Mouse (Mus musculus) skeletal muscle tissue, adult 2 months (tissue): ENCODE measurements around the gene Commd7.

Experiments
- DNase-seq: peaks from one replicate; pipeline ENCODE4 v3.0.0-alpha.2; 2012; ENCODE audit warnings: low read depth, low spot score

Commd7 gene

DNA sequence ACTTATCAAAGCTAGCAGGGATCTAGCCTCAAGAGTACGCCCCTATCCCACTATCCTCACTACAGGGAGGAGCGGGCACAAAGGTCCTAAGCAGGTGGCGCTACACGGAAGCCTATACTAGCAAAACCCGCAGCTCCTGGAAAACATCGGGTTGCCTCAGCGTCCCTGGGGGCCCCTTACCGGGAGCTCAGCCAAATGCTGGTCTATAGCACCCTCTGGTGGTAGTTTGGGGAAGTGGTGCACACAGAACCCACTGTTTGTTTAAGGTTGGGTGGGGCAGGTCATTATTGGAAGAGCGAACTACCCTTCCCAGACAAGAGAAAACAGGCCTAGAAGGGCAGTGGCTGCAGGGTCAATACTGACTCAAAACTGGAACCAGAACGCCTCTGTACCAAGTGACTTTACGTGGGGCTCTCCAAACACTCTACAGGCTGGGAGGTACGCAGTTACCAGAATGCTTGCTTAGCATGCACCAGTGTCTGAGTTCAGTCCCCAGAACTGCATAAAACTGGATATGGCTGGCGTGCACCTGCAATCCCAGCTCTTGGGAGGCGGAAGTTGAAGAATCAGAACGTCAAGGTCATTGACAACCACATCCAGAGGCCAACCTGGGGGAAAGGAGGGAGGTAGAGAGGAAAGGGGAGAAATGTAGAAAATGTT, 45.9 kb downstream of the Commd7 start:
- peak; percentile 57 for DNase-seq

DNA sequence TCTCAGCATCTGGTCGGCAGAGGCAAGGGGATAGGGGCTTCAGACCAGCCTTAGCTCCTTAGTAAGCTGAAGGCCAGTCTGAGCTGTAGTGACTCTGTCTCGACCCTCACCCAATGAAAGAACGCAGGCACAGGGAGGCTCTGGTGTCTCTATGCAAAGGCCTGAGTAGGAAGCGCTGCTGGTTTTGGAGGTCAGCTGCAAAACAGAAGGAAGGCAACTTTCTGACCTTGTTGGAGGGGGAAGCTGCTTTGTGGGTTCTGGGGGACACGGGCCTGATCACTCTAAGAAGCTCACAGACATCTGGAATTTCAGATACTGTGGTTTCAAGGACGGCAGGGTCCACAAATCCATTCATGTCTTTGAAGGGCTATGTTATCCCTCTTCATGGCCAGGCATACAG, 46.6 kb downstream of the Commd7 start:
- no peak for DNase-seq

DNA sequence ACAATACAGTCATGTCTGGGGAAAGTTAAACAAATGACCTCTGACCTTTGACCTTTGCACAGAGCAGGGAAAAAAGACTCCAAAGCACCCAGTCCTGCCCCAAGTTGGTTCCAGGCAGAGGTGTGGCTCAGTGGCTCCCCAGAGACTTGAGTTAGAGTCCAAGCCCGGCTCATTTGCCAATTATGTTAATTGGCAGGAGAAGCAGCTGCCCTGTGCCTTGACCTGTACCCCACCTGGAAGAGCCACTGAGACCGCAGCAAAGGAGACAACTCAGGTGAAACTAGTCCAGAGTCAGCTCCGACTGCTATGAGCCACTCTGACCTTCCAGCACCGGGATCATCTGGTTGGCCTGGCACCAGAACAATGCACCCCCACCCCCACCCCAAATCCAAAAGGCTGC, 48.2 kb downstream of the Commd7 start:
- DNase-seq, result no peak

DNA sequence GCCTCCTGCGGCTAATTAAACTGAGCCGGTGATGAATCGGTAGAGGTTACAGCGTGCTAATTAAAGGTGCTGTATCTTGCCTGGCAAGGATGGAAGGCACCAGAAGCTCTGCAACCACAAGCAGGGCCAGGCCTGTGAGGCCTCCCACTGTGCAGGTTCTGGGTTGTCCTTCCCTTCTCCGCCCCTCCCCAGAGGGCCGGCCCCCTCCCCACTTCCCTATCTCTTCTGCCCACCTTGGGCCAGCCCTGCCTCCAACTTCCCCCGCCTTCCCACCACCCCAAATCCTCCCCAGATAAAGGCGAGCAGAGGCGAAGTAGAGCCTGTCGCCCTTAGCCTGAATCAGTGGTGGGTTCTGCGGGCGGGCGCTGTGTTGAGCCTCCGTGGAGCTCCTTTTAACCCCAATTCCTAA, 48.9 kb downstream of the Commd7 start:
- no peak for DNase-seq

DNA sequence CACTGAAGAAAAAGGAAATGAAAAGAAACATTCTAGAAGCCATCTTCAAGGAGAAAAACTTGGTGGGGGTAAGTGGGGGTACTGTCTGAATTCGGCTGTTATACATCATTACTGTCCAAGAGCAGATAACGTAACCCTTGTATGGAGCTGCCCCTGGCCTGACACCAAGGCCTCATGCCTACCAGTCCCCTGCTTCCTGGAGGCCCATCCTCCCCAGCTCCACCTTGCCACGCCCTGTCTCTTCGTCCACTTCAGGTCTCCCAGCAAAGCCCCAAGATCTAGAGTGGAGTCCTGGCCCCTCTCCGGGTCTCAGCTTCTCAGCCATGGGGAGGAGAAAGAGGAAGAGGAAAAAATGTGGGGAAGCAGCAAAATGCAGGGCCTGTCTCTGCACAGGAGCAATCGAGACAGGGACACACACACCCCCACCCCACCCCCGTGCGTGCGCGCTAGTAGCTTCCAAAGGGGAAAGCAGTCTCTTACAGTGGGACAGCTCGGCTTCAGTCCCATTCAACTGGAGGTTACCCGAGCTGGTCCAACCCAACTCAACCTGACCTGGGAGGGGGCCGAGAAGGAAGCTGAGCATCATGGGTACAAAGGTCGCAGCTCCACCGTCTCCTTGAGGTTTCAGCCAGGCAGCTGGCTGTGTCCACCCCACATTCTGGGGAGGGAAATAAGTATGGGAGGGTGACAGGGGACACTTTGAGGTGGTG, 49.5 kb downstream of the Commd7 start:
- no peak for DNase-seq

DNA sequence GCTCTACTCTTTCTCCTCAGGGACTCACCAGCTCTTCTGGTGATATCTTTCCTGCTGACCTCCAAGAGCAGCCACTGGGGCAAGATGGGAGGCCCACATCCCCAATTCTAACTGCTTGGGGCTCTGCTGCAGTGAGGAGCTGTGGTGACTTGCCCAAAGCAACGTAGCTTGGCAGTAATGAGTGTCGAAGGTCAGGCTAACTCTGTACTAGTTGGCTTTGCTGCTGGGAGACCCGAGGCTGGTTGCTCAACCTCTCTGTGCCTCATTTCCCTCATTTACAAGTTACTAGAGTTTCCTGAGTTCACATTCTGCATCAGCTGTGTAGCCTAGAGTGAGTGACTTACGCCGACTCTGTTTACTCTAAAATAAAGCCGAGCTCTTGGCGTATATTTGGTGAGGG, 51.2 kb downstream of the Commd7 start:
- no peak for DNase-seq

DNA sequence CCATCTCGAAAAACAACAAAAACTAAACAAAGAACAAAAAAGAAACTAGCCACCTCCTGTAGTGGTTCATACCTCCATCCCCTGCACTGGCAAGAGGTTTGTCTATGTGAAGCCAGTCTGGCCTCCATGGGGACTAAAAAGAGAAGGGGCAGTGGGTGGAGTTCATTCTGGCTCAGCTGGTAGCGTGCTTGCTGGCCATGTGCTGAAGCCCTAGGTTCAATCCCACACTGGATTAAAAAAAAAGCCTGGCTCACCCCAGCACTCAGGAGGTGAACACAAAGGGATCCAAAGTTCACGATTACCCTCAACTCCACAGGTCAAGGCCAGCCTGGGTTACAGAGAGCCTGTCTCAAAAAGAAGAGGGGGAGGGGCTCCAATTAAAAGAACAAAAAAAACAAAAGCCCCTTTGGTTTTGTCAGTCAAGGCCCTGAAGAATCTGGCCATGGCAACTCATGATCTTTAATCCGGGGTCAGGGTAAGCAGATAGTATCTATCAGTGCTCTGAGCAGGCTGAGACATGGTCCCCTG, 52.1 kb downstream of the Commd7 start:
- no peak for DNase-seq

DNA sequence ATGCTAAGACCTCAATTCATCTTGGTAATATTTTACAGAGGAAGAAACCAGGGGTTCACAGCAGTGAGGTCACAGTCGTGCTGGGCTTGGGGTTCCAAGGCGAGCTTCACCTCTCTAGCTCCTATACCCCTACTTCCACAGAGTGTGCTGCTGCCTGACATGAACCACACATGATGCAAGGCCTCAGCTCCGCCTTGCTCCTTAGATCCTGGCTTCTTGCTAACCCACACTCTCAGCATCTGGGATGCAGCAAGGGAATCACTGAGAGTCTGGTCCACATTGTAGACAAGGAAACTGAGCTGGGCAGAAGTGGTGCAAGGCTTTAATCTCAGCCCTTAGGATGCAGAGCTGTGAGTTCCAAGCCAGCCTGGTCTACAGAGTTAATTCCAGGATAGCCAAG, 52.5 kb downstream of the Commd7 start:
- DNase-seq, result no peak

DNA sequence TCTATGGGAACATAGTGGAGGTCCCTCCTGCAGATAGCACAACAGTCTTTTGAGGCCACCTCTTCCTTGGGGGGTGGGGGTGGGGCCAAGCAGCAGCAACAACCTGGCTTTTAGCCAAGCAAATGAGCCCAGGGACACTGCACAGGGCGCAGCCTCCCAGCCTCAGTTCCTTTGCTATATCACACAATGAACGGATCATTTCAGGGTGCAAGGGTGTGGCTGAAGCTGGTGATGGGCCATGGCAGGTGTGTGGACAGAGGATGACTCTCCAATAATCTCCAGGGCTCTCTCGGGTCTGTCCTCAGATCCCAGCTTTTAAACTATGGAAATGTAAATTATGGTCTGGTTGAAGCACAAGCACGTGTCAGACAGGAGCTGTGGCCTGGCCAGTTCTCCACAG, 55.5 kb downstream of the Commd7 start:
- DNase-seq, result no peak

DNA sequence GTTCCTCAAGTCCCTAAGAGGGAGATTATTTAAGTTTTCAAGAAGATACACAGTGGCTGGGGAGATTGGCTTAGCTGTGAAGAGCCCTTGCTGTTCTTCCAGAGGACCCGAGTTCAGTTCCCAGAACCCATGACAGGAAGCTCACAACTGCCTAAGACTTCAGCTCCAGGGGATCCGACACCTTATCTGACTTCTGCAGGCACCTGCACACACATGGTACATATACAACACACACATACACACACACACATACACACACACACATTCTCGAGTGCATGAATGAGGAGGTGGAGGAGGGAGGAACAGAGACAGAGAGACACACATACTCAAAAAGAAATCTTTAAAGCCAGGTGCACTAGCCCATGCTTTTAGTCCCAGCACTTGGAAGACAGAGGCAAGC, 56.4 kb downstream of the Commd7 start:
- DNase-seq, result no peak

DNA sequence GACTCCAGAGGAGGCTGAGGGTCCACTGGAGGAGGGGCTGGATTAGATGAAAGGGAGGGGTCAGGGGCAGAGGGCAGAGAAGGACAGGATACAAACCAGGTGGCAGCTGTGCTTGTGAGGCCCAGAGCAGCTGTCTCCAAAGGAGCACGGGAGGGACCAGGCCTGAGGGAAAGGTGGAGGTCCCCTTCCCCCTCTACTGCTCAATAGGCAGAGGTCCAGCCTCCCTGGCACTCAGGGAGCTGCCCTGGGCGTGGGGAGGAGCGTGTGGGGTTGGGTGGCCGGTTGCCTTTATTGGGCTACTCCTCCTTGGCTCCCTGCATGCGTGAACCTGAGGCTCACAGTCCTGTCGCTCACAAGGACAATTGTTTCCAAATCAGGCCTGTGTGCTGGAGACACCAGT, 57.0 kb downstream of the Commd7 start:
- no peak for DNase-seq

DNA sequence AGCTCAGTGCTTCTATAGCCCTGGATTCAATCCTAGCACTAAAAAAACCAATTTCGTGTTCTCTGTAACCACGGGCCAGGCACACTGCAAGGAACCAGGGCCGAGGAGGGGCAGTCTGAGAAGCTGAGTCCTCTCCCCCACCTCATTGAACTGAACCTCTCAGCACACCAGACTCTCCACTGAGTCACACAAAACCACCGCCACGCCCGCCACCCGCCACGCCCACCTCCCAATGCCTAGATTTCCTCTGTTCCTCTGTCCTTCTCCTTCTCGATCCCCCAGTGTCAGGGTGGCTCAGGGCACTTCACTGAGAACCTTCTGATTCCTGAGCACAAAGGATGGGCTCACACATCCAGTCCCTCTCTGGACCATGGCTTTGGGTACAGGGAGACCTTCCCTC, 59.5 kb downstream of the Commd7 start:
- no peak for DNase-seq

DNA sequence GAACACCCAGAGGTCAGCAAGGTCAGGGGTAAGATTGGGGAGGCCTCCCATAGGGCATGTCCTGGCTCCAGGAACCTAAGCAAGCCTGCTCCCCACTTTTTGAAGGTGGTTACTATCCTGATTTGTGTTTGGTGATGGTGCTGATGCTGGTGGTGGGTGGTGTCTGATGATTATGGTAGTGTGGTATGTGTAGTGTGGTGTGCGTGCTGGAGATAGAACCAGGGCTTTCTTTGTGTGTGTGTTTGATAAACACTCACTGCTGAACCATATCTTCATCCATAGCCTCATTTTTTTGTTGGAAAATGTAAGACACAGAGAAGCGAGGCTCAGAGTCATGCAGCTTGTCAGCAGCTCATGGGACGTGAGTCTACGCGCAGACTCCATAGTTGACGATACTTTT, 64.0 kb downstream of the Commd7 start:
- DNase-seq, result no peak

DNA sequence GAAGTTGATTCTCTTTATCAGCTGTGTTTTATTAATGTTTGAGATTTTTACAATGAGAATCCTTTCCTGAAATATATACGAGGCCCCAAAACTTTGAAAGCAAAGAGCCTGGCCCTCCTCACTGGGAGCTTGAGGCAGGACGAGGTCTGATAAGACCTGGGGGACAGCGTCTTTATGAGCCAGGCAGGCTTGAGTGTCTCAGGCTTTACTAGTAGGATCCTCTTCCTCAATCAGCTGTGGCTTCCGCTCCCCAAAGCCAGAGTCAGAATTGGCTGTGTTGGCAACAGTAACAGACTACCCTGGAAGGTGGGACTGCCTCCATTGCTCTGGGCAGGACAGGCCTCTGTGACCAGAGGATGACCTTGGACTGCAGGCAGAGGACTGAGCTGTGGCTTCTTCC, 64.6 kb downstream of the Commd7 start:
- no peak for DNase-seq
